Comparison of ENCODE assay signal across 8 mouse cellular contexts in the genomic region with DNA sequence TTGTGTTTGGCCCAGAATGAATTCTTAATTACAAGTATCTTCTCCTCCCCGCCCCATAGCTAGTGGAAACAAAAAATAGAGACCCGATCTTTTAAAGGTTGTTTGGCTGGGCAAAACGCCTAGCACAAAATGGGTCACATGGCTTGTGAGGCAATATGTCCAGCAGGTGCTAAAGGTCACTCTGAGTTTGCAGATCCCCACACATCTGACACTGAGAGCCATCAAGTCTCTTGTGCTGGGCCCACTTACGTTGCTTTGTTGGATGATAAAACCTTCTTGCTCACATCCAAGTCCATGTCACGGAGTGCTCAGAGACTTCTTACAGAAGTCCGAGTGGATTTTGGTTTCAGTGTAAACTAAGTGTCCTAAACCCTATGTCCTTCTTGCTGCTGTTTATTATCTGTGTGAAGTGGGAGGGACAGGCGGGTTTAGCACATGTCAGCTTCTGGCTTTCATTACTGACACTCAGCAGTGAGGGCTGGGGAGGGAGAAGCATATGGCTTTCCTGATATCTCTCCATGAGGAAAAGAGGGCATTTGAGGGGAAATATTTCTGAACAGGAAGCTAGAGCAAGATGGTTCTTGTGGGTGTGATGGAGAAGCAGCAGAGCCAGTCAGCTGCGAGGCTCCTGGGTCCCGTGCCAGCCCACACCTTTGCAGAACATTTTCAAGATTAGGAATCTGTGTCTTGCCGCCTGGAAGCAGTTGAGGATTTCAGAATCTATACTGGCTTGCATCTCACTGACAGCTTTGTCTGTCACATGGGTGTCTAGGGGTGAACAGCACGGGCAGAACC.
DNase-seq lines count a peak whose midpoint lies in the region; ATAC-seq and TF ChIP-seq lines count a peak whose summit lies in the region.

No protein-coding gene starts in this region.

- ATAC-seq in neural tube, embryonic 13.5 days (ENCODE audit: low read depth): no peak
- 0 out of 2 replicates have a peak, but pooled peaks have one; percentile 23 for ATAC-seq in liver, embryonic 13.5 days (ENCODE audit: low read depth)
- no peak for ATAC-seq in hindbrain, embryonic 14.5 days (ENCODE audit: low FRiP score)
- no peak for ATAC-seq in forebrain, embryonic 11.5 days (replicated peaks; ENCODE audit: low FRiP score)

- H3K36me3 ChIP-seq in neural tube, embryonic 13.5 days: 0 out of 2 replicates have a peak, but pooled peaks cover 4% of the 10 kb centered on the region
- no peaks in the 10 kb centered on the region for H3K36me3 ChIP-seq in liver, embryonic 13.5 days
- no peaks in the 10 kb centered on the region for H3K36me3 ChIP-seq in hindbrain, embryonic 14.5 days (replicated peaks; ENCODE audit: control insufficient read depth, insufficient read depth)
- no peaks in the 10 kb centered on the region for H3K36me3 ChIP-seq in forebrain, embryonic 11.5 days (ENCODE audit: control insufficient read depth, insufficient read depth, low read length)

- H3K9ac ChIP-seq in neural tube, embryonic 13.5 days: no peak overlapping the region
- H3K9ac ChIP-seq in liver, embryonic 13.5 days: no peak overlapping the region
- H3K9ac ChIP-seq in hindbrain, embryonic 14.5 days: no peak overlapping the region
- no peak overlapping the region for H3K9ac ChIP-seq in forebrain, embryonic 11.5 days (ENCODE audit: low read length)

- intact Hi-C loops in gastrocnemius, adult 2 months (cut with DNase I): loop anchor here (10.0 kb wide), 1 partner anchor 45 kb away; no protein-coding TSS in a partner anchor

- H3K4me3 ChIP-seq in neural tube, embryonic 13.5 days: no peak overlapping the region
- H3K4me3 ChIP-seq in gastrocnemius, adult 2 months: peak overlapping the region; percentile 3; the same call in 1 of the 2 replicates
- H3K4me3 ChIP-seq in liver, embryonic 13.5 days (replicated peaks): no peak overlapping the region
- no peak overlapping the region for H3K4me3 ChIP-seq in hindbrain, embryonic 14.5 days (replicated peaks; ENCODE audit: low read length)
- H3K4me3 ChIP-seq in forebrain, embryonic 11.5 days (ENCODE audit: low read depth, low read length): no peak overlapping the region

- DNase-seq in neural tube, embryonic 10.5 days (ENCODE audit: extremely low spot score, low spot score): no peak
- DNase-seq in gastrocnemius, adult 2 months: peak; percentile 84
- DNase-seq in kidney, postnatal 10 days: peak; percentile 45
- no peak for DNase-seq in liver, embryonic 13.5 days
- DNase-seq in hindbrain, embryonic 14.5 days (ENCODE audit: low spot score): no peak
- no peak for DNase-seq in thymus, postnatal 25 days
- DNase-seq in forebrain, embryonic 11.5 days (ENCODE audit: low spot score): no peak

- WGBS in neural tube, embryonic 13.5 days: 81% methylated on average over 11 of the region's 11 CpGs
- 56% methylated on average over 11 of the region's 11 CpGs for WGBS in liver, embryonic 13.5 days (ENCODE audit: insufficient replicate concordance)
- 80% methylated on average over 11 of the region's 11 CpGs for WGBS in hindbrain, embryonic 14.5 days
- 78% methylated on average over 11 of the region's 11 CpGs for WGBS in forebrain, embryonic 11.5 days

- no peaks in the 10 kb centered on the region for H3K27me3 ChIP-seq in neural tube, embryonic 13.5 days
- no peaks in the 10 kb centered on the region for H3K27me3 ChIP-seq in liver, embryonic 13.5 days
- no peaks in the 10 kb centered on the region for H3K27me3 ChIP-seq in hindbrain, embryonic 14.5 days (ENCODE audit: control insufficient read depth, insufficient read depth, low read length)
- no peaks in the 10 kb centered on the region for H3K27me3 ChIP-seq in forebrain, embryonic 11.5 days (ENCODE audit: control insufficient read depth, insufficient read depth, low read length)

- no peak for TF ChIP-seq CTCF in gastrocnemius, adult 2 months (IDR thresholded peaks at IDR 0.05)

- no peak overlapping the region for H3K4me2 ChIP-seq in neural tube, embryonic 13.5 days
- H3K4me2 ChIP-seq in liver, embryonic 13.5 days: no peak overlapping the region
- no peak overlapping the region for H3K4me2 ChIP-seq in hindbrain, embryonic 14.5 days (replicated peaks)
- no peak overlapping the region for H3K4me2 ChIP-seq in forebrain, embryonic 11.5 days (ENCODE audit: low read depth, low read length, severe bottlenecking)

- H3K27ac ChIP-seq in neural tube, embryonic 13.5 days (replicated peaks): peak overlapping the region; percentile 38
- peak overlapping the region; percentile 85 for H3K27ac ChIP-seq in gastrocnemius, adult 2 months
- H3K27ac ChIP-seq in liver, embryonic 13.5 days: no peak overlapping the region
- no peak overlapping the region for H3K27ac ChIP-seq in hindbrain, embryonic 14.5 days
- no peak overlapping the region for H3K27ac ChIP-seq in forebrain, embryonic 11.5 days (ENCODE audit: low read depth, low read length)

- no peaks in the 10 kb centered on the region for H3K9me3 ChIP-seq in neural tube, embryonic 13.5 days
- H3K9me3 ChIP-seq in liver, embryonic 13.5 days (replicated peaks): no peaks in the 10 kb centered on the region
- H3K9me3 ChIP-seq in hindbrain, embryonic 14.5 days (ENCODE audit: control insufficient read depth, low read length): no peaks in the 10 kb centered on the region
- H3K9me3 ChIP-seq in forebrain, embryonic 11.5 days (ENCODE audit: control insufficient read depth, low read length): no peaks in the 10 kb centered on the region

- H3K4me1 ChIP-seq in neural tube, embryonic 13.5 days (replicated peaks): 0 out of 2 replicates have a peak, but pooled peaks cover 3% of the 10 kb centered on the region
- H3K4me1 ChIP-seq in liver, embryonic 13.5 days (replicated peaks): no peaks in the 10 kb centered on the region
- H3K4me1 ChIP-seq in hindbrain, embryonic 14.5 days (replicated peaks; ENCODE audit: control insufficient read depth, insufficient read depth, low read length): no peaks in the 10 kb centered on the region
- no peaks in the 10 kb centered on the region for H3K4me1 ChIP-seq in forebrain, embryonic 11.5 days (replicated peaks; ENCODE audit: control insufficient read depth, insufficient read depth, low read length)

Comparison
In these comparisons a context has a peak if more than half of its experiments do, and no peak if none do; other contexts are left out.
1. H3K27ac ChIP-seq: peak in neural tube, embryonic 13.5 days (single experiment) and gastrocnemius, adult 2 months (single experiment); none in liver, embryonic 13.5 days (single experiment), hindbrain, embryonic 14.5 days (single experiment) and forebrain, embryonic 11.5 days (single experiment).
2. DNase-seq: peak in gastrocnemius, adult 2 months (single experiment) and kidney, postnatal 10 days (single experiment); none in neural tube, embryonic 10.5 days (single experiment), liver, embryonic 13.5 days (single experiment), hindbrain, embryonic 14.5 days (single experiment), thymus, postnatal 25 days (single experiment) and forebrain, embryonic 11.5 days (single experiment).